Mouse (Mus musculus) megakaryocyte-erythroid progenitor cell, adult 5 weeks (primary cell): ENCODE results near the gene Gm43518. TPM values are rescaled to one million over a fixed set of nuclear protein-coding genes. Genes with fewer than 3 reads are reported as not detected.

Source experiments
- polyA plus RNA-seq: library from polyadenylated mRNA; stranded (reverse); fragments of >175 nt; gene quantifications from 2 replicates; pipeline ENCODE4 v1.2.3, GENCODE M21; 2012

The Gm43518 gene
- not detected in 2 replicates for polyA plus RNA-seq

GRCm38 (mm10) chr5:123927118-123927517 lies at the start of gene Gm43518:
Gm43518 (plus strand) TSS chr5:123927418.

GRCm38 (mm10) chr5:123879928-123880327 lies 47.3 kb upstream of the Gm43518 start, which contains the start of gene Hcar1:
Hcar1 (minus strand) TSS chr5:123880020.

GRCm38 (mm10) chr5:123906976-123907630 lies 20.1 kb upstream of the Gm43518 start, which contains the start of gene Denr:
Denr (plus strand) TSS chr5:123907175.

GRCm38 (mm10) chr5:123930508-123930989 lies 3.3 kb downstream of the Gm43518 start, which contains the start of gene Ccdc62:
Ccdc62 (plus strand) TSS chr5:123930679.

GRCm38 (mm10) chr5:123973299-123974178 lies 46.3 kb downstream of the Gm43518 start, which contains the start of gene Hip1r:
Hip1r (plus strand) TSS chr5:123973628.

Other genes with a start within 250 kb of the Gm43518 start
- 16.0 and 17.9 TPM in 2 replicates for gene Clip1, start 242.8 kb upstream of the Gm43518 start, polyA plus RNA-seq
- gene Zcchc8, start 206.3 kb upstream of the Gm43518 start, polyA plus RNA-seq: 68.4 and 81.5 TPM in 2 replicates
- gene Rsrc2, start 178.0 kb upstream of the Gm43518 start, polyA plus RNA-seq: 14.3 and 28.4 TPM in 2 replicates
- gene Kntc1, start 177.7 kb upstream of the Gm43518 start, polyA plus RNA-seq: 1.4 and 2.4 TPM in 2 replicates
- 2.3 and 2.9 TPM in 2 replicates for gene Hcar2, start 61.9 kb upstream of the Gm43518 start, polyA plus RNA-seq
- gene Hcar1, start 47.4 kb upstream of the Gm43518 start, polyA plus RNA-seq: not detected in 2 replicates
- 107 and 121 TPM in 2 replicates for gene Denr, start 20.2 kb upstream of the Gm43518 start, polyA plus RNA-seq
- 3.7 and 4.1 TPM in 2 replicates for gene Ccdc62, start 3.3 kb downstream of the Gm43518 start, polyA plus RNA-seq
- gene Hip1r, start 46.2 kb downstream of the Gm43518 start, polyA plus RNA-seq: 46.9 and 73.3 TPM in 2 replicates
- 318 and 356 TPM in 2 replicates for gene Vps37b, start 104.9 kb downstream of the Gm43518 start, polyA plus RNA-seq
- gene Abcb9, start 168.4 kb downstream of the Gm43518 start, polyA plus RNA-seq: 3.7 and 4.2 TPM in 2 replicates
- gene Ogfod2, start 184.9 kb downstream of the Gm43518 start, polyA plus RNA-seq: 68.0 and 69.8 TPM in 2 replicates
- 98.5 and 111 TPM in 2 replicates for gene Arl6ip4, start 188.7 kb downstream of the Gm43518 start, polyA plus RNA-seq